Comparison of ENCODE assay signal across 8 mouse cellular contexts in the genomic region with DNA sequence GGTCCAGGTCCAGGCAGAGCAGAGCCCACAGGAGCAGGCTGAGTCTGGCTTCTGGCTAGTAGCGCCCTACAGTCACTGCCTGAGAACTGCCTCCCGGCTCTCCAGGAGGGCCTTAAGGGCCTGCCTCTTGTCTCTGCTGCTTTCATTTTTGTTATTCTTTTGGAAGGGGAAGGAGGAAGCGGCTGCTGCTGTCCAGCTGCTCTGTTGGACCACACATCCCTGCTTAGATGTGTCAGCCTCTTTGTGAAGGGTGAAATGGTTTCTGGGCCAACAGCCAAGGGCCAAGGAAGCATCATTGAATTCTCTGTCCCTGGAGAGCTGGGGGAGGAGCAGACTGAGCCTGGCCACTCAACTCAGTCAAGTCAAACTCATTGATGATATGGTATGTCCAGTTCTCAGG. TPM values are rescaled to one million over a fixed set of nuclear protein-coding genes. Genes with fewer than 3 reads are reported as not detected.
DNase-seq lines count a peak whose midpoint lies in the region; ATAC-seq and TF ChIP-seq lines count a peak whose summit lies in the region.

No protein-coding gene starts in this region.

- peak overlapping the region; percentile 55; the same call in 1 of the 2 replicates for H3K27ac ChIP-seq in hindbrain, embryonic 15.5 days (replicated peaks)
- no peak overlapping the region for H3K27ac ChIP-seq in hindbrain, embryonic 10.5 days
- 0 out of 2 replicates have a peak overlapping the region, but pooled peaks have one; percentile 34 for H3K27ac ChIP-seq in lung, postnatal 0 days (ENCODE audit: low read length)

- H3K9ac ChIP-seq in hindbrain, embryonic 15.5 days: no peak overlapping the region
- no peak overlapping the region for H3K9ac ChIP-seq in lung, postnatal 0 days (replicated peaks; ENCODE audit: low read depth)

- no peak for ATAC-seq in hindbrain, embryonic 15.5 days (ENCODE audit: low FRiP score, low read depth)
- peak; percentile 64 for ATAC-seq in lung, postnatal 0 days
- ATAC-seq in megakaryocyte-erythroid progenitor cell, adult 5-6 weeks (replicated peaks; ENCODE audit: low FRiP score, low TSS enrichment, poor library complexity, severe bottlenecking): no peak
- ATAC-seq in monocyte, adult 5-6 weeks (replicated peaks; ENCODE audit: insufficient number of reproducible peaks, low FRiP score, low TSS enrichment, poor library complexity, severe bottlenecking): no peak

- H3K27me3 ChIP-seq in hindbrain, embryonic 15.5 days: no peaks in the 10 kb centered on the region
- H3K27me3 ChIP-seq in hindbrain, embryonic 10.5 days (ENCODE audit: insufficient read depth, poor library complexity, severe bottlenecking): peaks cover 20% of the 10 kb centered on the region
- H3K27me3 ChIP-seq in lung, postnatal 0 days (replicated peaks; ENCODE audit: insufficient read depth, low read length): no peaks in the 10 kb centered on the region

- no peak overlapping the region for H3K4me2 ChIP-seq in hindbrain, embryonic 15.5 days
- H3K4me2 ChIP-seq in lung, postnatal 0 days (replicated peaks; ENCODE audit: low read depth, low read length): no peak overlapping the region

- TF ChIP-seq EP300 in lung, postnatal 0 days (IDR thresholded peaks at IDR 0.05): peak; percentile 30; the same call in 1 of the 2 replicates

- intact Hi-C loops in heart, postnatal 10 days (cut with DNase I): no loop called here

- DNase-seq in hindbrain, embryonic 10.5 days (ENCODE audit: low spot score): no peak
- peak; percentile 72 for DNase-seq in 3134 (ENCODE audit: extremely low read depth, insufficient read length, low spot score)
- DNase-seq in adrenal gland, postnatal 25 days: peak; percentile 75
- peak; percentile 91 to 92 for DNase-seq in heart, postnatal 10 days
- peak; percentile 94 for DNase-seq in lung, postnatal 0 days (ENCODE audit: low spot score)

- 0 out of 2 replicates have a peak, but pooled peaks cover 4% of the 10 kb centered on the region for H3K4me1 ChIP-seq in hindbrain, embryonic 15.5 days (replicated peaks)
- peaks cover 38% of the 10 kb centered on the region for H3K4me1 ChIP-seq in hindbrain, embryonic 10.5 days (replicated peaks)
- peaks cover 12% of the 10 kb centered on the region for H3K4me1 ChIP-seq in lung, postnatal 0 days (ENCODE audit: insufficient read depth, low read depth, low read length)

- no peak overlapping the region for H3K4me3 ChIP-seq in hindbrain, embryonic 15.5 days
- no peak overlapping the region for H3K4me3 ChIP-seq in hindbrain, embryonic 10.5 days
- no peak overlapping the region for H3K4me3 ChIP-seq in lung, postnatal 0 days (ENCODE audit: low read depth, low read length)

- H3K36me3 ChIP-seq in hindbrain, embryonic 15.5 days: no peaks in the 10 kb centered on the region
- H3K36me3 ChIP-seq in hindbrain, embryonic 10.5 days: no peaks in the 10 kb centered on the region
- no peaks in the 10 kb centered on the region for H3K36me3 ChIP-seq in lung, postnatal 0 days (ENCODE audit: insufficient read depth, low read length)

- H3K9me3 ChIP-seq in hindbrain, embryonic 15.5 days: no peaks in the 10 kb centered on the region
- H3K9me3 ChIP-seq in hindbrain, embryonic 10.5 days: no peaks in the 10 kb centered on the region
- H3K9me3 ChIP-seq in lung, postnatal 0 days (ENCODE audit: low read length): no peaks in the 10 kb centered on the region

- no peak for TF ChIP-seq CTCF in lung, postnatal 0 days (IDR thresholded peaks at IDR 0.05)

- 58% methylated on average over 3 of the region's 3 CpGs for WGBS in hindbrain, embryonic 15.5 days
- WGBS in hindbrain, embryonic 10.5 days: 47% methylated on average over 3 of the region's 3 CpGs
- 12% methylated on average over 3 of the region's 3 CpGs for WGBS in lung, postnatal 0 days

RNA-seq across cellular contexts. Expression of a gene that starts 7.3 kb away (rescaled TPM):
- polyA plus RNA-seq in hindbrain, embryonic 15.5 days (2015; fragmentation: Nextera tagmentation; extraction: Ambion mirVana): 2.2 and 2.9 TPM in 2 replicates
- polyA plus RNA-seq in hindbrain, embryonic 10.5 days (2016; fragmentation: Nextera tagmentation; extraction: Ambion mirVana): 1.00 and 1.9 TPM in 2 replicates
- 4.3 and 8.4 TPM in 2 replicates for total RNA-seq in adrenal gland, postnatal 25 days (2021)
- total RNA-seq in heart, postnatal 10 days (2021): 10 to 100 TPM; 15.6 to 16.0 TPM
- 7.0 and 8.1 TPM in 2 replicates for polyA plus RNA-seq in lung, postnatal 0 days (2015; fragmentation: Nextera tagmentation; extraction: Ambion mirVana)
- total RNA-seq in megakaryocyte-erythroid progenitor cell, adult 5-6 weeks (2014; fragmentation: Nextera tagmentation): 0.33 TPM in 1 of 2 replicates, not detected in the other
- total RNA-seq in megakaryocyte-erythroid progenitor cell, adult 5-6 weeks (2017): 0.38 TPM in 1 of 2 replicates, not detected in the other
- 0.78 TPM in 1 of 3 replicates, not detected in the others for total RNA-seq in monocyte, adult 5-6 weeks (2017)

RNA-seq across cellular contexts. Expression of a gene that starts 41.3 kb away (rescaled TPM):
- 32.4 and 40.9 TPM in 2 replicates for polyA plus RNA-seq in hindbrain, embryonic 15.5 days (2015; fragmentation: Nextera tagmentation; extraction: Ambion mirVana)
- polyA plus RNA-seq in hindbrain, embryonic 10.5 days (2016; fragmentation: Nextera tagmentation; extraction: Ambion mirVana): 36.3 and 39.4 TPM in 2 replicates
- 42.2 and 61.5 TPM in 2 replicates for total RNA-seq in adrenal gland, postnatal 25 days (2021)
- total RNA-seq in heart, postnatal 10 days (2021): 10 to 100 TPM; 64.3 to 85.9 TPM
- polyA plus RNA-seq in lung, postnatal 0 days (2015; fragmentation: Nextera tagmentation; extraction: Ambion mirVana): 50.7 and 54.0 TPM in 2 replicates
- total RNA-seq in megakaryocyte-erythroid progenitor cell, adult 5-6 weeks (2014; fragmentation: Nextera tagmentation): 172 and 204 TPM in 2 replicates
- total RNA-seq in megakaryocyte-erythroid progenitor cell, adult 5-6 weeks (2017): 44.4 and 60.2 TPM in 2 replicates
- total RNA-seq in monocyte, adult 5-6 weeks (2017): 83.0 to 148 TPM (median 110 TPM) in 3 replicates
